Comparison of ENCODE assay signal across 7 mouse cellular contexts in the genomic region with DNA sequence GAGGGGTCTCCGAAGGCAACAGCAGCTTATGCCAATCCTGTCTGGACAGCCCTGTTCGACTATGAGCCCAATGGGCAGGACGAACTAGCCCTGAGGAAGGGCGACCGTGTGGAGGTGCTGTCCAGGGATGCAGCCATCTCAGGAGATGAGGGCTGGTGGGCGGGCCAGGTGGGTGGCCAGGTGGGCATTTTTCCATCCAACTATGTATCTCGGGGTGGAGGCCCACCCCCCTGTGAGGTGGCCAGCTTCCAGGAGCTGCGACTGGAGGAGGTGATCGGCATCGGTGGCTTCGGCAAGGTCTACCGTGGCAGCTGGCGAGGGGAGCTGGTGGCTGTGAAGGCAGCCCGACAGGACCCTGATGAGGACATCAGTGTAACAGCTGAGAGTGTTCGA. TPM values are rescaled to one million over a fixed set of nuclear protein-coding genes. Genes with fewer than 3 reads are reported as not detected.
A peak's percentile ranks its signal among the peaks of the same experiment; 100 is the strongest.
DNase-seq lines count a peak whose midpoint lies in the region; ATAC-seq and TF ChIP-seq lines count a peak whose summit lies in the region.

No protein-coding gene starts in this region.

- no peak for DNase-seq in spleen, adult 2 months (ENCODE audit: low read depth in 1 of 2, low spot score in 2 of 2)
- DNase-seq in spleen, postnatal 14 days (ENCODE audit: low spot score in 2 of 2), result no peak
- no peak for DNase-seq in embryonic facial prominence, embryonic 14.5 days (ENCODE audit: low spot score)
- no peak for DNase-seq in midbrain, embryonic 14.5 days

- H3K27me3 ChIP-seq in spleen, adult 2 months (ENCODE audit: control insufficient read depth, insufficient read depth, low read length), result no peaks in the 10 kb centered on the region
- H3K27me3 ChIP-seq in embryonic facial prominence, embryonic 14.5 days (replicated peaks; ENCODE audit: control insufficient read depth, insufficient read depth, low read length), result no peaks in the 10 kb centered on the region
- H3K27me3 ChIP-seq in intestine, embryonic 16.5 days (replicated peaks; ENCODE audit: control insufficient read depth, insufficient read depth, low read length), result no peaks in the 10 kb centered on the region
- H3K27me3 ChIP-seq in midbrain, embryonic 14.5 days (ENCODE audit: control insufficient read depth, insufficient read depth, low read length), result no peaks in the 10 kb centered on the region

- no peaks in the 10 kb centered on the region for H3K9me3 ChIP-seq in embryonic facial prominence, embryonic 14.5 days (ENCODE audit: control insufficient read depth, low read length)
- H3K9me3 ChIP-seq in intestine, embryonic 16.5 days (ENCODE audit: control insufficient read depth, low read length), result no peaks in the 10 kb centered on the region
- no peaks in the 10 kb centered on the region for H3K9me3 ChIP-seq in midbrain, embryonic 14.5 days (ENCODE audit: control insufficient read depth, low read length)

- peaks cover 26% of the 10 kb centered on the region for H3K4me1 ChIP-seq in spleen, adult 2 months (ENCODE audit: control insufficient read depth, insufficient read depth, insufficient read length)
- H3K4me1 ChIP-seq in embryonic facial prominence, embryonic 14.5 days (ENCODE audit: control insufficient read depth, insufficient read depth, low read length), result peaks cover 25% of the 10 kb centered on the region
- peaks cover 44% of the 10 kb centered on the region for H3K4me1 ChIP-seq in intestine, embryonic 16.5 days (ENCODE audit: control insufficient read depth, insufficient read depth, low read length)
- H3K4me1 ChIP-seq in midbrain, embryonic 14.5 days (ENCODE audit: control insufficient read depth, insufficient read depth, low read length), result peaks cover 33% of the 10 kb centered on the region

- no peak for TF ChIP-seq POLR2A in spleen, adult 2 months (IDR thresholded peaks at IDR 0.05; ENCODE audit: low read depth, low read length)

- TF ChIP-seq CTCF in spleen, adult 2 months (IDR thresholded peaks at IDR 0.05; ENCODE audit: extremely low read depth, insufficient read depth, insufficient read length, insufficient replicate concordance), result no peak

- H3K9ac ChIP-seq in embryonic facial prominence, embryonic 14.5 days (ENCODE audit: low read depth, low read length), result peak overlapping the region; percentile 90
- H3K9ac ChIP-seq in intestine, embryonic 16.5 days (ENCODE audit: low read depth, low read length), result peak overlapping the region; percentile 96
- peak overlapping the region; percentile 75 for H3K9ac ChIP-seq in midbrain, embryonic 14.5 days (replicated peaks; ENCODE audit: low read length)

- H3K4me2 ChIP-seq in embryonic facial prominence, embryonic 14.5 days (ENCODE audit: low read depth, low read length), result peak overlapping the region; percentile 96
- H3K4me2 ChIP-seq in intestine, embryonic 16.5 days (ENCODE audit: low read depth, low read length), result peak overlapping the region; percentile 86
- H3K4me2 ChIP-seq in midbrain, embryonic 14.5 days (ENCODE audit: low read length), result peak overlapping the region; percentile 100

- H3K27ac ChIP-seq in spleen, adult 2 months (ENCODE audit: insufficient read depth, low read length), result peak overlapping the region; percentile 95
- peak overlapping the region; percentile 97; the same call in 1 of the 2 replicates for H3K27ac ChIP-seq in embryonic facial prominence, embryonic 14.5 days (replicated peaks; ENCODE audit: low read depth, low read length)
- H3K27ac ChIP-seq in intestine, embryonic 16.5 days (ENCODE audit: low read length), result peak overlapping the region; percentile 95
- no peak overlapping the region for H3K27ac ChIP-seq in midbrain, embryonic 14.5 days (replicated peaks; ENCODE audit: low read depth, low read length)

- no peak for ATAC-seq in embryonic facial prominence, embryonic 14.5 days (ENCODE audit: low read depth)
- no peak for ATAC-seq in intestine, embryonic 16.5 days
- no peak for ATAC-seq in midbrain, embryonic 14.5 days (ENCODE audit: low FRiP score, low TSS enrichment)
- no peak for ATAC-seq in erythroid progenitor cell, adult 5-6 weeks (replicated peaks; ENCODE audit: low FRiP score, poor library complexity, severe bottlenecking)
- ATAC-seq in megakaryocyte-erythroid progenitor cell, adult 5-6 weeks (replicated peaks; ENCODE audit: low FRiP score, low TSS enrichment, poor library complexity, severe bottlenecking), result no peak

- H3K36me3 ChIP-seq in spleen, adult 2 months (ENCODE audit: control insufficient read depth, insufficient read depth, low read length), result peaks cover 33% of the 10 kb centered on the region
- peaks cover 51% of the 10 kb centered on the region for H3K36me3 ChIP-seq in embryonic facial prominence, embryonic 14.5 days (ENCODE audit: control insufficient read depth, insufficient read depth, low read length)
- H3K36me3 ChIP-seq in intestine, embryonic 16.5 days (ENCODE audit: control insufficient read depth, insufficient read depth, low read length), result peaks cover 20% of the 10 kb centered on the region
- H3K36me3 ChIP-seq in midbrain, embryonic 14.5 days (ENCODE audit: control insufficient read depth, insufficient read depth, low read length), result peaks cover 41% of the 10 kb centered on the region

- H3K4me3 ChIP-seq in spleen, adult 2 months (ENCODE audit: extremely low read depth, insufficient read depth, insufficient read length), result peak overlapping the region; percentile 90
- peak overlapping the region; percentile 88 for H3K4me3 ChIP-seq in embryonic facial prominence, embryonic 14.5 days (ENCODE audit: low read depth, low read length)
- H3K4me3 ChIP-seq in intestine, embryonic 16.5 days (ENCODE audit: low read length), result peak overlapping the region; percentile 77
- H3K4me3 ChIP-seq in midbrain, embryonic 14.5 days (replicated peaks; ENCODE audit: low read depth, low read length), result peak overlapping the region; percentile 89

- WGBS in spleen, adult 2 months, result 23% methylated on average over 15 of the region's 15 CpGs
- 61% methylated on average over 11 of the region's 15 CpGs for WGBS in embryonic facial prominence, embryonic 14.5 days
- 48% methylated on average over 15 of the region's 15 CpGs for WGBS in intestine, embryonic 16.5 days
- WGBS in midbrain, embryonic 14.5 days, result 77% methylated on average over 15 of the region's 15 CpGs

RNA-seq across cellular contexts. Expression of gene Pcnx3, which starts 1.6 kb away (rescaled TPM):
- 195 and 236 TPM in 2 replicates for polyA plus RNA-seq in spleen, adult 2 months (2012; rRNA removed)
- polyA plus RNA-seq in embryonic facial prominence, embryonic 14.5 days (2014; fragmentation: Nextera tagmentation; extraction: Ambion mirVana), result 24.1 and 32.1 TPM in 2 replicates
- 15.1 and 16.8 TPM in 2 replicates for polyA plus RNA-seq in intestine, embryonic 16.5 days (2015; fragmentation: Nextera tagmentation; extraction: Ambion mirVana)
- 33.6 and 34.4 TPM in 2 replicates for polyA plus RNA-seq in midbrain, embryonic 14.5 days (2014; fragmentation: Nextera tagmentation; extraction: Ambion mirVana)
- 31.4 and 61.3 TPM in 2 replicates for total RNA-seq in erythroid progenitor cell, adult 5-6 weeks (2015; ENCODE audit: low replicate concordance)
- total RNA-seq in erythroid progenitor cell, adult 5-6 weeks (2017; ENCODE audit: low replicate concordance), result 44.7 and 54.5 TPM in 2 replicates
- 55.8 and 72.0 TPM in 2 replicates for total RNA-seq in megakaryocyte-erythroid progenitor cell, adult 5-6 weeks (2014; fragmentation: Nextera tagmentation)
- total RNA-seq in megakaryocyte-erythroid progenitor cell, adult 5-6 weeks (2017), result 8.2 and 14.4 TPM in 2 replicates

RNA-seq across cellular contexts. Expression of gene Map3k11, which starts 1.8 kb away (rescaled TPM):
- polyA plus RNA-seq in spleen, adult 2 months (2012; rRNA removed), result 73.4 and 88.7 TPM in 2 replicates
- 18.9 and 23.3 TPM in 2 replicates for polyA plus RNA-seq in embryonic facial prominence, embryonic 14.5 days (2014; fragmentation: Nextera tagmentation; extraction: Ambion mirVana)
- 28.7 and 33.7 TPM in 2 replicates for polyA plus RNA-seq in intestine, embryonic 16.5 days (2015; fragmentation: Nextera tagmentation; extraction: Ambion mirVana)
- polyA plus RNA-seq in midbrain, embryonic 14.5 days (2014; fragmentation: Nextera tagmentation; extraction: Ambion mirVana), result 6.8 and 12.1 TPM in 2 replicates
- 12.2 and 13.7 TPM in 2 replicates for total RNA-seq in erythroid progenitor cell, adult 5-6 weeks (2015; ENCODE audit: low replicate concordance)
- total RNA-seq in erythroid progenitor cell, adult 5-6 weeks (2017; ENCODE audit: low replicate concordance), result 9.4 and 14.1 TPM in 2 replicates
- 17.8 and 18.3 TPM in 2 replicates for total RNA-seq in megakaryocyte-erythroid progenitor cell, adult 5-6 weeks (2014; fragmentation: Nextera tagmentation)
- 10.9 and 15.8 TPM in 2 replicates for total RNA-seq in megakaryocyte-erythroid progenitor cell, adult 5-6 weeks (2017)

RNA-seq across cellular contexts. Expression of gene Kcnk7, which starts 13.8 kb away (rescaled TPM):
- 0.19 and 0.39 TPM in 2 replicates for polyA plus RNA-seq in spleen, adult 2 months (2012; rRNA removed)
- 0.34 and 1.7 TPM in 2 replicates for polyA plus RNA-seq in embryonic facial prominence, embryonic 14.5 days (2014; fragmentation: Nextera tagmentation; extraction: Ambion mirVana)
- 0.13 and 0.34 TPM in 2 replicates for polyA plus RNA-seq in intestine, embryonic 16.5 days (2015; fragmentation: Nextera tagmentation; extraction: Ambion mirVana)
- polyA plus RNA-seq in midbrain, embryonic 14.5 days (2014; fragmentation: Nextera tagmentation; extraction: Ambion mirVana), result 0.21 and 0.28 TPM in 2 replicates
- total RNA-seq in erythroid progenitor cell, adult 5-6 weeks (2015; ENCODE audit: low replicate concordance), result not detected in 2 replicates
- total RNA-seq in erythroid progenitor cell, adult 5-6 weeks (2017; ENCODE audit: low replicate concordance), result not detected in 2 replicates
- not detected in 2 replicates for total RNA-seq in megakaryocyte-erythroid progenitor cell, adult 5-6 weeks (2014; fragmentation: Nextera tagmentation)
- total RNA-seq in megakaryocyte-erythroid progenitor cell, adult 5-6 weeks (2017), result 0.19 TPM in 1 of 2 replicates, not detected in the other

RNA-seq across cellular contexts. Expression of gene Sipa1, which starts 26.8 kb away (rescaled TPM):
- polyA plus RNA-seq in spleen, adult 2 months (2012; rRNA removed), result 417 and 497 TPM in 2 replicates
- 24.4 and 26.6 TPM in 2 replicates for polyA plus RNA-seq in embryonic facial prominence, embryonic 14.5 days (2014; fragmentation: Nextera tagmentation; extraction: Ambion mirVana)
- polyA plus RNA-seq in intestine, embryonic 16.5 days (2015; fragmentation: Nextera tagmentation; extraction: Ambion mirVana), result 15.8 and 20.8 TPM in 2 replicates
- 8.1 and 11.5 TPM in 2 replicates for polyA plus RNA-seq in midbrain, embryonic 14.5 days (2014; fragmentation: Nextera tagmentation; extraction: Ambion mirVana)
- total RNA-seq in erythroid progenitor cell, adult 5-6 weeks (2015; ENCODE audit: low replicate concordance), result 97.7 and 126 TPM in 2 replicates
- total RNA-seq in erythroid progenitor cell, adult 5-6 weeks (2017; ENCODE audit: low replicate concordance), result 127 and 129 TPM in 2 replicates
- 44.7 and 51.2 TPM in 2 replicates for total RNA-seq in megakaryocyte-erythroid progenitor cell, adult 5-6 weeks (2014; fragmentation: Nextera tagmentation)
- total RNA-seq in megakaryocyte-erythroid progenitor cell, adult 5-6 weeks (2017), result 16.4 and 16.5 TPM in 2 replicates

RNA-seq across cellular contexts. Expression of gene Ehbp1l1, which starts 35.8 kb away (rescaled TPM):
- polyA plus RNA-seq in spleen, adult 2 months (2012; rRNA removed), result 94.6 and 101 TPM in 2 replicates
- 34.2 and 43.4 TPM in 2 replicates for polyA plus RNA-seq in embryonic facial prominence, embryonic 14.5 days (2014; fragmentation: Nextera tagmentation; extraction: Ambion mirVana)
- polyA plus RNA-seq in intestine, embryonic 16.5 days (2015; fragmentation: Nextera tagmentation; extraction: Ambion mirVana), result 48.6 and 49.7 TPM in 2 replicates
- 12.4 and 14.3 TPM in 2 replicates for polyA plus RNA-seq in midbrain, embryonic 14.5 days (2014; fragmentation: Nextera tagmentation; extraction: Ambion mirVana)
- total RNA-seq in erythroid progenitor cell, adult 5-6 weeks (2015; ENCODE audit: low replicate concordance), result 176 and 250 TPM in 2 replicates
- 668 and 983 TPM in 2 replicates for total RNA-seq in erythroid progenitor cell, adult 5-6 weeks (2017; ENCODE audit: low replicate concordance)
- total RNA-seq in megakaryocyte-erythroid progenitor cell, adult 5-6 weeks (2014; fragmentation: Nextera tagmentation), result 43.9 and 46.1 TPM in 2 replicates
- total RNA-seq in megakaryocyte-erythroid progenitor cell, adult 5-6 weeks (2017), result 42.4 and 43.6 TPM in 2 replicates
